Mouse (Mus musculus): ENCODE measurements around the gene Ifngr1. TPM values are rescaled to one million over a fixed set of nuclear protein-coding genes. Genes with fewer than 3 reads are reported as not detected.

The Ifngr1 gene
- polyA plus RNA-seq, 1 experiment from 2014 or later: 32.8 TPM

DNA sequence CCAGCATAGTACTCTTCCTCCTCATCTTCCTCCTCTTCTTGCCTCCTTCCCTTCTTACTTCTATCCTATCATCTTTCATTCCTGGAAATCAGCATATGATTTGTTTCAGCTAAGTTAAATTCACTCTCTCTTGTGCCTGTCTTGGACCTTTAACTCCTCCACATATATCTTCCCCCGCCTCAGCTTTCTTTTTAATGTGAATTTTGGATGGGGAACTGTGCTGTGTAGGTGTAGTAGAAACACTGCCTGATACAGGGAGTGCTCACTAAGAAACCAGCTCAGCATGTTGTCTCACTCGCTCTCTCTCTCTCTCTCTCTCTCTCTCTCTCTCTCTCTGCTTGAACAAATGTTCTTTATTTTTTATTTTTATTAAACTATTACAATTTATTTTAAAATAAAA is 53.4 kb downstream of the Ifngr1 start:
- 80% methylated on average over 2 of the region's 2 CpGs for WGBS
- no peak for ATAC-seq (ENCODE audit: extremely low read depth, insufficient number of reproducible peaks, low FRiP score, low TSS enrichment)
- Histone ChIP-seq H3K4me3 (no peak overlapping the region), H3K36me3 (no peaks in the 10 kb centered on the region), H3K27ac (replicated peaks) (no peak overlapping the region), H3K4me1 (no peaks in the 10 kb centered on the region), H3K9ac (no peak overlapping the region), H3K27me3 (replicated peaks) (no peaks in the 10 kb centered on the region), H3K9me3 (no peaks in the 10 kb centered on the region; the same call in 1 of the 2 replicates), H3K4me2 (no peak overlapping the region)

DNA sequence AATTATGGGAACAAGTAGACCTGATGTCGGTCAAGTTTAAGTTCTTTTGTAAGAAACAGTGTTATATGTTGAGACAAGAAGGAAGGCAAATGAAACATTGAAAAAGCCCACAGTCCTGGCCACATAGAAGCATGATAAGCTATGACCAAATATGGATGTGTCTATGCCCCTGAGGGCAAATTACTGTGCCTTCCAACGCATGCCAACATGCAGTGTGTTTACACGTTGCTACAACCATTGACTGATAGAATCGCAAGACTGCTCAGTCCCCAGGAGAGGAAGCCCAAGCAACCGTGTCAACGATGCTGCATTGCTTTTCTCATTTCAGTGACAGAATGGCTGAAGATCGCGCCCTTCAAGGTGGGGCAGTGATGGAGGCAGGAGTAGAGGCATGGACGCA is 65.7 kb downstream of the Ifngr1 start:
- no peak overlapping the region for H3K4me2 ChIP-seq
- no peaks in the 10 kb centered on the region for H3K36me3 ChIP-seq
- no peaks in the 10 kb centered on the region for H3K27me3 ChIP-seq (replicated peaks)
- no peaks in the 10 kb centered on the region for H3K9me3 ChIP-seq
- H3K9ac ChIP-seq: no peak overlapping the region
- 82% methylated on average over 9 of the region's 9 CpGs for WGBS
- no peak overlapping the region for H3K4me3 ChIP-seq
- H3K4me1 ChIP-seq: no peaks in the 10 kb centered on the region
- no peak for ATAC-seq (ENCODE audit: extremely low read depth, insufficient number of reproducible peaks, low FRiP score, low TSS enrichment)
- no peak overlapping the region for H3K27ac ChIP-seq (replicated peaks)

Other genes starting within 250 kb of the Ifngr1 start
- gene Olig3, start 235.4 kb upstream of the Ifngr1 start, polyA plus RNA-seq (2015; fragmentation: Nextera tagmentation; extraction: Ambion mirVana): not detected in 2 replicates
- gene Il22ra2, start 30.0 kb downstream of the Ifngr1 start, polyA plus RNA-seq (2015; fragmentation: Nextera tagmentation; extraction: Ambion mirVana): not detected in 2 replicates
- 0.06 TPM in 1 of 2 replicates, not detected in the other for gene Il20ra, start 120.6 kb downstream of the Ifngr1 start, polyA plus RNA-seq (2015; fragmentation: Nextera tagmentation; extraction: Ambion mirVana)